Mouse (Mus musculus) spleen, adult 12 weeks (tissue): Measurements from ENCODE around the gene Ppm1d.

Source experiments
- DNase-seq: peaks from one replicate; pipeline ENCODE4 v3.0.0; 2022; ENCODE audit warnings: low spot score

Gene Ppm1d

GRCm38 (mm10) chr11:85329167-85329894 is 18.3 kb downstream of the Ppm1d start:
- no peak for DNase-seq

- DNase-seq: peak; percentile 15
Measured at GRCm38 (mm10) chr11:85334778-85335177, 23.7 kb downstream of the Ppm1d start.

- peak; percentile 57 for DNase-seq
Measured at GRCm38 (mm10) chr11:85339173-85339831, 28.3 kb downstream of the Ppm1d start.

- DNase-seq: no peak
Measured at GRCm38 (mm10) chr11:85340070-85340616, 29.1 kb downstream of the Ppm1d start.

GRCm38 (mm10) chr11:85352539-85353380 is 41.7 kb downstream of the Ppm1d start, which contains the start of gene Bcas3:
Gene Bcas3 (plus strand): TSS chr11:85353167.
- peak; percentile 98 for DNase-seq

- DNase-seq: no peak
Measured at GRCm38 (mm10) chr11:85353819-85354218, 42.8 kb downstream of the Ppm1d start.

GRCm38 (mm10) chr11:85359641-85360040 is 48.6 kb downstream of the Ppm1d start:
- DNase-seq: no peak

GRCm38 (mm10) chr11:85361621-85362020 is 50.6 kb downstream of the Ppm1d start:
- no peak for DNase-seq

- no peak for DNase-seq
Measured at GRCm38 (mm10) chr11:85366168-85366567, 55.1 kb downstream of the Ppm1d start.

GRCm38 (mm10) chr11:85367823-85368222 is 56.8 kb downstream of the Ppm1d start:
- DNase-seq: no peak

GRCm38 (mm10) chr11:85379091-85379490 is 68.0 kb downstream of the Ppm1d start:
- no peak for DNase-seq

GRCm38 (mm10) chr11:85380046-85380445 is 69.0 kb downstream of the Ppm1d start:
- no peak for DNase-seq

- peak; percentile 39 for DNase-seq
Measured at GRCm38 (mm10) chr11:85382055-85382454, 71.0 kb downstream of the Ppm1d start.

- DNase-seq: no peak
Measured at GRCm38 (mm10) chr11:85383975-85384821, 73.2 kb downstream of the Ppm1d start.

GRCm38 (mm10) chr11:85392179-85392863 is 81.3 kb downstream of the Ppm1d start:
- DNase-seq: no peak

- no peak for DNase-seq
Measured at GRCm38 (mm10) chr11:85392864-85393220, 81.8 kb downstream of the Ppm1d start.

GRCm38 (mm10) chr11:85393990-85394389 is 82.9 kb downstream of the Ppm1d start:
- DNase-seq: no peak

GRCm38 (mm10) chr11:85395361-85395760 is 84.3 kb downstream of the Ppm1d start:
- DNase-seq: no peak
